Mouse (Mus musculus) neural tube, embryonic 14.5 days (tissue): ENCODE measurements around the gene Mfn2. TPM values are rescaled to one million over a fixed set of nuclear protein-coding genes. Genes with fewer than 3 reads are reported as not detected.
A peak's percentile ranks its signal among the peaks of the same experiment; 100 is the strongest.

Experiments used
- ATAC-seq: fragments of 200-750 bp; cut with Nextera tagmentation; 2 replicates; pipeline ENCODE4 v1.8.0; 2017; ENCODE audit warnings: low read depth, mild to moderate bottlenecking, moderate TSS enrichment, moderate library complexity
- H3K27ac ChIP-seq: fragments of 300-500 bp; sonication (generic); 2 replicates; pipeline ENCODE4 v1.5.1; 2014; ENCODE audit warnings: low read depth, mild to moderate bottlenecking, control low read depth, low read length, moderate library complexity, mixed read lengths
- H3K27me3 ChIP-seq: fragments of 300-500 bp; sonication (generic); 2 replicates; pipeline ENCODE4 v1.6.1; 2014; ENCODE audit warnings: low read length; ENCODE audit not compliant: control insufficient read depth, insufficient read depth
- H3K36me3 ChIP-seq: fragments of 300-500 bp; sonication (generic); 2 replicates; pipeline ENCODE4 v1.6.1; 2014; ENCODE audit warnings: low read length, mixed read lengths; ENCODE audit not compliant: control insufficient read depth, insufficient read depth
- H3K4me1 ChIP-seq: fragments of 300-500 bp; sonication (generic); 2 replicates; pipeline ENCODE4 v1.6.1; 2014; ENCODE audit warnings: low read length; ENCODE audit not compliant: control insufficient read depth, insufficient read depth
- H3K4me2 ChIP-seq: fragments of 300-500 bp; sonication (generic); 2 replicates; pipeline ENCODE4 v1.6.1; 2014; ENCODE audit warnings: mild to moderate bottlenecking, low read depth, low read length, control low read depth
- H3K4me3 ChIP-seq: fragments of 300-500 bp; sonication (generic); 2 replicates; pipeline ENCODE4 v1.5.1; 2014; ENCODE audit warnings: low read depth, low read length, control low read depth, mixed read lengths
- H3K9ac ChIP-seq: fragments of 300-500 bp; sonication (generic); replicated peaks from 2 replicates; pipeline ENCODE4 v1.6.1; 2014; ENCODE audit warnings: low read depth, mild to moderate bottlenecking, control low read depth, low read length, mixed read lengths
- H3K9me3 ChIP-seq: fragments of 300-500 bp; sonication (generic); 2 replicates; pipeline ENCODE4 v1.6.1; 2016; ENCODE audit warnings: low read length; ENCODE audit not compliant: control insufficient read depth
- WGBS: fragments of 180-500 bp; shearing (Covaris S2); extraction: QIAGEN DNeasy Blood & Tissue Kit; methylation state at CpG from one replicate; pipeline ENCODE4 v1.1.7; 2014; 5-methylcytosine and 5-hydroxymethylcytosine counted together
- polyA plus RNA-seq: library from polyadenylated mRNA; unstranded; fragments of >200 nt; fragmentation: Nextera tagmentation; extraction: Ambion mirVana; gene quantifications from 2 replicates; pipeline ENCODE4 v1.2.1, GENCODE M21; 2014

Mfn2 gene
- polyA plus RNA-seq, 1 experiment from 2014 or later, result 72.1 TPM

DNA sequence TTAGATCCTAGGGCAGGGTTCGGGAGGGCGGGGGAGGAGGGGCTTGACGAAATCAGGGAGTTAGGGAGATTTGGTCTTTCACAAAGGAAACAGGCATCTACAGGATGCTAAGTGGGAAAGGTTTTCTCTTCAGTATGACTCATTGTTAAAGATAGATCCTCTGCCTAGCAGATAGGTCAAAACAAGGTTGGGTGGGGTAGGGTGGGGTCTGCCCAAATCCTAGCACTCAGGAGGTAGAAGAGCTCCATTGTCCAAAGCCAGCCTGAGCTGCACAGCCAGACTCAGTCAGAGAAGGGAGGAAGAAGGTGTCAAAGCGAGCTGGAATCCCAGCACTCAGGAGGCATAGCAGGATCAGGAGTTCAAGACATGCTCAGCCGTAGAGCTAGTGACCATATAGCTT lies 33.0 kb upstream of the Mfn2 start:
- WGBS, result 69% methylated on average over 5 of the region's 5 CpGs
- Histone ChIP-seq H3K4me1 (peaks cover 12% of the 10 kb centered on the region), H3K27me3 (peaks cover 3% of the 10 kb centered on the region), H3K9ac (no peak overlapping the region), H3K4me2 (no peak overlapping the region), H3K27ac (no peak overlapping the region), H3K4me3 (no peak overlapping the region), H3K36me3 (no peaks in the 10 kb centered on the region), H3K9me3 (no peaks in the 10 kb centered on the region)
- ATAC-seq, result no peak

- WGBS, result 44% methylated on average over 3 of the region's 3 CpGs
- no peak overlapping the region for H3K27ac ChIP-seq
Measured at GRCm38 (mm10) chr4:147937021-147937420, 32.5 kb upstream of the Mfn2 start.

GRCm38 (mm10) chr4:147936331-147936954 lies 31.9 kb upstream of the Mfn2 start, which contains the start of gene Plod1:
Gene Plod1 (minus strand): TSS chr4:147936767.
- Histone ChIP-seq H3K36me3 (no peaks in the 10 kb centered on the region), H3K27ac (no peak within 1 kb of the TSS), H3K27me3 (peaks cover 3% of the 10 kb centered on the region), H3K9me3 (no peaks in the 10 kb centered on the region), H3K4me2 (peak within 1 kb of the TSS; percentile 93), H3K4me1 (peaks cover 1% of the 10 kb centered on the region), H3K9ac (peak within 1 kb of the TSS; percentile 67; the same call in 1 of the 2 replicates), H3K4me3 (peak within 1 kb of the TSS; percentile 52)
- ATAC-seq, result peak; percentile 42; the same call in 1 of the 2 replicates
- WGBS, result 0% methylated on average over 41 of the region's 51 CpGs

More at GRCm38 (mm10) chr4:147937021-147937420, 32.5 kb upstream of the Mfn2 start:
- no peak for ATAC-seq
- Histone ChIP-seq H3K9me3 (no peaks in the 10 kb centered on the region), H3K27me3 (peaks cover 3% of the 10 kb centered on the region), H3K4me3 (peak overlapping the region; percentile 52; the same call in 1 of the 2 replicates), H3K4me1 (peaks cover 7% of the 10 kb centered on the region), H3K36me3 (no peaks in the 10 kb centered on the region), H3K4me2 (peak overlapping the region; percentile 93), H3K9ac (no peak overlapping the region)

DNA sequence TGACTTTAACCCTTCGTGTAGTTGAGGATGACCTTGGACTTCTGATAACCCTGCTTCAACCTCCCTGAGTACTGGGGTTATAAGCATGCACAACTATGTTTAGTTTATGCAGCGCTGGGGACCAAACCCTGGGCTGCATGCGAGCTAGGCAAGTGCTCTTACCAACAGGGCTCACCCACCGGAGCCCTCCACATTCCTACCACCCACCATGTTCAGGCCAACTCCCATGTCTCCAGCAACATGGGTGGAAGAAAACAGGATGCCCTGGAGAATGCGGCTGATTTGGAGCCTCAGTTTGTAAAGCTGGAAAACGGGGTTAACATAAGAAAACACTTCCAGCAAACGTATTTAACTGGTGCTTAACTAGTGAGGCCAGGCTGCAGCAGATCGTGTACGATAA lies 31.4 kb upstream of the Mfn2 start:
- no peak for ATAC-seq
- Histone ChIP-seq H3K36me3 (no peaks in the 10 kb centered on the region), H3K4me3 (peak overlapping the region; percentile 52), H3K9ac (peak overlapping the region; percentile 67; the same call in 1 of the 2 replicates), H3K27me3 (peaks cover 3% of the 10 kb centered on the region), H3K4me1 (no peaks in the 10 kb centered on the region), H3K4me2 (peak overlapping the region; percentile 93), H3K9me3 (no peaks in the 10 kb centered on the region), H3K27ac (no peak overlapping the region)
- 29% methylated on average over 9 of the region's 9 CpGs for WGBS

- no peaks in the 10 kb centered on the region for H3K4me1 ChIP-seq
- H3K27me3 ChIP-seq, result peaks cover 3% of the 10 kb centered on the region
- H3K27ac ChIP-seq, result no peak overlapping the region
- H3K4me3 ChIP-seq, result no peak overlapping the region
- H3K9ac ChIP-seq, result no peak overlapping the region
- 90% methylated on average over 4 of the region's 4 CpGs for WGBS
- no peak for ATAC-seq
- no peaks in the 10 kb centered on the region for H3K9me3 ChIP-seq
- no peak overlapping the region for H3K4me2 ChIP-seq
- H3K36me3 ChIP-seq, result no peaks in the 10 kb centered on the region
Measured at GRCm38 (mm10) chr4:147934611-147935010, 30.1 kb upstream of the Mfn2 start.

GRCm38 (mm10) chr4:147934134-147934533 lies 29.6 kb upstream of the Mfn2 start:
- no peak overlapping the region for H3K27ac ChIP-seq
- H3K36me3 ChIP-seq, result no peaks in the 10 kb centered on the region
- no peaks in the 10 kb centered on the region for H3K9me3 ChIP-seq
- no peak for ATAC-seq
- whole genome bisulfite sequencing, result 49% methylated on average over 3 of the region's 3 CpGs
- H3K4me1 ChIP-seq, result no peaks in the 10 kb centered on the region
- no peak overlapping the region for H3K4me2 ChIP-seq
- peaks cover 3% of the 10 kb centered on the region for H3K27me3 ChIP-seq
- no peak overlapping the region for H3K9ac ChIP-seq
- H3K4me3 ChIP-seq, result no peak overlapping the region

DNA sequence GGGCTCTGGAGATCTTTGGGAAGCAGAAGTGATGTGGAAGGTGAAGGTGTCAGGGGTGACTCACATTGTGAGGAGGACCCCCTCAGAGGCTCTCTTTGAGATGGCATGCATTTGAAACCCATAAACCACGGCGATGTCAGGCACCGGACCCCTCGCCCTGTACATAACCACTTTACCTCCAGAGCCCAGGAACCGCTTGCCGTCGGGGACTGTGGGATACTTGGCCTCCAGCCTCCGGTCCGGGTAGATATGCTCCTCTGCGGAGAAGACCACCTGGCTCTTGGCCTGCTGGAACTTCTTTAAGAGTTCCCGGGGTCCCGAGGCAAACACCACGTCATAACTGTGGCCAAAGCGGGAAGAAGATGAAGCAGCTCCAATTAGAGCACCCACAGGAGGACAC lies 26.4 kb upstream of the Mfn2 start:
- Histone ChIP-seq H3K9ac (no peak overlapping the region), H3K4me3 (no peak overlapping the region), H3K9me3 (no peaks in the 10 kb centered on the region), H3K4me1 (no peaks in the 10 kb centered on the region), H3K36me3 (no peaks in the 10 kb centered on the region), H3K4me2 (no peak overlapping the region), H3K27ac (no peak overlapping the region), H3K27me3 (no peaks in the 10 kb centered on the region)
- 92% methylated on average over 14 of the region's 14 CpGs for WGBS
- ATAC-seq, result no peak

GRCm38 (mm10) chr4:147928540-147928939 lies 24.0 kb upstream of the Mfn2 start:
- 78% methylated on average over 7 of the region's 7 CpGs for WGBS
- no peak overlapping the region for H3K9ac ChIP-seq
- no peaks in the 10 kb centered on the region for H3K36me3 ChIP-seq
- no peaks in the 10 kb centered on the region for H3K27me3 ChIP-seq
- no peaks in the 10 kb centered on the region for H3K4me1 ChIP-seq
- H3K4me2 ChIP-seq, result no peak overlapping the region
- no peak for ATAC-seq
- H3K9me3 ChIP-seq, result no peaks in the 10 kb centered on the region
- H3K4me3 ChIP-seq, result no peak overlapping the region
- H3K27ac ChIP-seq, result no peak overlapping the region

GRCm38 (mm10) chr4:147928136-147928535 lies 23.6 kb upstream of the Mfn2 start:
- H3K36me3 ChIP-seq, result no peaks in the 10 kb centered on the region
- H3K9me3 ChIP-seq, result no peaks in the 10 kb centered on the region
- no peak overlapping the region for H3K4me2 ChIP-seq
- no peak overlapping the region for H3K27ac ChIP-seq
- no peaks in the 10 kb centered on the region for H3K4me1 ChIP-seq
- ATAC-seq, result no peak
- WGBS, result 16% methylated on average over 9 of the region's 9 CpGs
- no peaks in the 10 kb centered on the region for H3K27me3 ChIP-seq
- H3K4me3 ChIP-seq, result no peak overlapping the region
- no peak overlapping the region for H3K9ac ChIP-seq
